Mouse (Mus musculus) heart, embryonic 10.5 days (tissue): ENCODE data around the gene Art3. TPM values are rescaled to one million over a fixed set of nuclear protein-coding genes. Genes with fewer than 3 reads are reported as not detected.
A peak's percentile ranks its signal among the peaks of the same experiment; 100 is the strongest.

Source experiments
- DNase-seq: peaks from one replicate; pipeline ENCODE4 v3.0.0-alpha.2; 2017; ENCODE audit warnings: low spot score
- H3K27ac ChIP-seq: fragments of 300-500 bp; sonication (generic); 2 replicates; pipeline ENCODE4 v1.5.1; 2016; ENCODE audit warnings: mild to moderate bottlenecking
- H3K27me3 ChIP-seq: fragments of 300-500 bp; sonication (generic); 2 replicates; pipeline ENCODE4 v1.6.1; 2016; ENCODE audit warnings: mild to moderate bottlenecking; ENCODE audit not compliant: poor library complexity, insufficient read depth, severe bottlenecking
- H3K36me3 ChIP-seq: fragments of 300-500 bp; sonication (generic); 2 replicates; pipeline ENCODE4 v1.6.1; 2016; ENCODE audit warnings: mild to moderate bottlenecking, moderate library complexity
- H3K4me1 ChIP-seq: fragments of 300-500 bp; sonication (generic); 2 replicates; pipeline ENCODE4 v1.6.1; 2016; ENCODE audit warnings: mild to moderate bottlenecking
- H3K4me3 ChIP-seq: fragments of 300-500 bp; sonication (generic); 2 replicates; pipeline ENCODE4 v1.5.1; 2016; ENCODE audit warnings: mild to moderate bottlenecking, moderate library complexity
- H3K9me3 ChIP-seq: fragments of 300-500 bp; sonication (generic); 2 replicates; pipeline ENCODE4 v1.6.1; 2016; ENCODE audit warnings: mild to moderate bottlenecking, moderate library complexity
- WGBS: fragments of 180-500 bp; shearing (Covaris S2); methylation state at CpG from one replicate; pipeline ENCODE4 v1.1.7; 2016; 5-methylcytosine and 5-hydroxymethylcytosine counted together
- polyA plus RNA-seq: library from polyadenylated mRNA; unstranded; fragments of >200 nt; fragmentation: Nextera tagmentation; extraction: Ambion mirVana; gene quantifications from 2 replicates; pipeline ENCODE4 v1.2.1, GENCODE M21; 2016

The Art3 gene
- polyA plus RNA-seq, 1 experiment from 2014 or later = 19.8 TPM

DNA sequence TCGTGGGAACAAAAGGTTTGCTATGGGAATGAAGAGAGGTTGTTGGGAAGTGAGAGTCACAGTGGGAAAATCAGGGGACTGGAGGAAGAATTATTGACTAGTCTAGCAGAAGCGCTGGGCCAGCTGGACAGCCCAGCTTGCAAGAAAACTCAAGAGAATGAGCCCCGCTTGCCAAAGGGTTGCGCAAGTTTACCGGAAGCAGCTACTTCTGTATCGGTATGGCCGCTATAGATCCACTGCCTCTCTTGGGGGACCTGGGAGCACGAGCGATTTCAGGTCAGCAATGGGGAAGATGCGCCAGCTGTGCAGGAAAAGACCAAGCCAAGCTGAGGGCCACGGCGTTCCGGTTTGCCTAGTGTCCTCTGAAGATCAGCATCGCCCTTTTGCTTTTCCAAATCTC lies 13.0 kb upstream of the Art3 start:
- Histone ChIP-seq H3K4me3 (no peak overlapping the region), H3K9me3 (no peaks in the 10 kb centered on the region), H3K27me3 (no peaks in the 10 kb centered on the region), H3K27ac (no peak overlapping the region), H3K4me1 (no peaks in the 10 kb centered on the region), H3K36me3 (no peaks in the 10 kb centered on the region)
- WGBS = 90% methylated on average over 14 of the region's 14 CpGs
- no peak for DNase-seq

DNA sequence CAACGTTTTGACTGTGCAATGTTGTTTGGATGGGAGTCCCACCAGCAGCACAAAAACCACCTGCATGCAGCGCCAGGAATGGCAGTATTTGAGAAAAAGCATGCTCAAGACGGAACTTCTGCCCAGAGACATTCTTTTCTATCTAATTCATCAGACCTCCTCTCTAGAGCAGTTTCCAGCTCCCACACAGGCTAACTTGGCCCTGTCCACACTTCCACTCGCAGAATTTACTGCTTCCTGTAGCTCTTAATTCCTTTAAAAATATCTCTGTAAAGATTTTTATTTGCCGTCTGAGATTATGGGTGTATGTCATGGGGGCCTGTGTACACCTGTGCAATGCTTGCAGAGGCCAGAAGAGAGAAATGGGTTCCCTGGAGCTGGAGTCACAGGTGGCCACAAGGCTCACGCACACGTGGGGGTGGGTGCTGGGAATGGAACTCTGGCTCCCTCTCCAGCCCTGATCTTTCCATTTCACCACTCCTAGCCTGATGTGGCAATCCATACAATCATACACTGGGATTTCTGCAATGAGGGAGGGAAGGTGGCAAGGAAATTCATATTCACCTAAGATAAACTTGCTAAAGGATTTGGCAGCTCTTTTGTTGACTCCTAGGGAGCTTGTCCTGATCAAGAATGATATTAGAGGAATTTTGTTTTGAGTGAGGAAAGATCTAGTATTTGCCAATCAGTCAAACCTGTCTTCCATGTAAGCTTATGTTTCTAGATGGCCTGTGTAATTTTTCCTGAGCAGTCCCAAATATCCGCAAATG lies 9.8 kb upstream of the Art3 start:
- WGBS = 66% methylated on average over 8 of the region's 8 CpGs
- no peaks in the 10 kb centered on the region for H3K4me1 ChIP-seq
- H3K36me3 ChIP-seq = no peaks in the 10 kb centered on the region
- no peak for DNase-seq
- no peak overlapping the region for H3K4me3 ChIP-seq
- no peaks in the 10 kb centered on the region for H3K27me3 ChIP-seq
- no peak overlapping the region for H3K27ac ChIP-seq
- no peaks in the 10 kb centered on the region for H3K9me3 ChIP-seq

DNA sequence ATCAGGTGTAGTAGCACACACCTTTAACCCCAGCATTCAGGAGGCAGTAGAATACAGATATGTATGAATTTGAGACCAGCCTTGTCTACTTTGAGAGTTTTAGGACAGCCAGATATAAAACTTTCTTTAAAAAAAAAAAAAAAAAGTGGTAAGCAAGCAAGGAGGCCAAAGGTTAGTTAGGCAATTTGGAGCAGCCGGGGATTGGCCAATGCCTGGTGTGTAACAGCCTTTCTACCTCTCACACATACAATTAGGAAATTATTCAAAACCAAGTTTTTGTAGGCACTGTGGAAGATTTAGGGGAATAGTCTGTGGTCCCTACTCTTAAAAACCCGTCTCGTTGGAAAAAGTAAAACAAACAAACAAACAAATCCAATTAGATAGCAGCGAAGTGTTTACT lies 9.0 kb upstream of the Art3 start:
- 77% methylated on average over 4 of the region's 4 CpGs for WGBS
- Histone ChIP-seq H3K36me3 (no peaks in the 10 kb centered on the region), H3K4me1 (no peaks in the 10 kb centered on the region), H3K27ac (no peak overlapping the region), H3K9me3 (no peaks in the 10 kb centered on the region), H3K27me3 (no peaks in the 10 kb centered on the region), H3K4me3 (no peak overlapping the region)
- no peak for DNase-seq

DNA sequence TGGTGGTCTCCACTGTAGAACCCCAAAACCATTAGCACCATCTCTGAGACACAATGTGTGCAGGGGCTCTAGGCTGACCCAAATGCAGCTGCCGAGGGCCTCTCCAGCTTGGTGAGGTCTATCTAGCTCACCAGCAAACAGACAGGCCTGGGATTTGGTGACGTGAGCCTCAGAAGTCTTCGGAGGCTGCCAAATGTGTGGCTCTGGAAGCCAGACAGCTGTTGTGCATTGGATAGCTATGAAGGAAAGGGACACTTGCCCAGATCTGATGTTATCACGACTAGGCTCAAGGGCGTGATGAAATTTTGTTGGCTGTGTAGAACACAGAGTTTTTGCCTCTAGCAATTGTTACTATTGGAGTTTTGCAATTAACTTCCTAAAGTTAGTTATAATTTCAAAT lies 8.4 kb upstream of the Art3 start:
- H3K4me3 ChIP-seq = no peak overlapping the region
- no peak overlapping the region for H3K27ac ChIP-seq
- no peak for DNase-seq
- WGBS = 65% methylated on average over 5 of the region's 5 CpGs
- H3K27me3 ChIP-seq = no peaks in the 10 kb centered on the region
- H3K36me3 ChIP-seq = no peaks in the 10 kb centered on the region
- H3K4me1 ChIP-seq = no peaks in the 10 kb centered on the region
- H3K9me3 ChIP-seq = no peaks in the 10 kb centered on the region

DNA sequence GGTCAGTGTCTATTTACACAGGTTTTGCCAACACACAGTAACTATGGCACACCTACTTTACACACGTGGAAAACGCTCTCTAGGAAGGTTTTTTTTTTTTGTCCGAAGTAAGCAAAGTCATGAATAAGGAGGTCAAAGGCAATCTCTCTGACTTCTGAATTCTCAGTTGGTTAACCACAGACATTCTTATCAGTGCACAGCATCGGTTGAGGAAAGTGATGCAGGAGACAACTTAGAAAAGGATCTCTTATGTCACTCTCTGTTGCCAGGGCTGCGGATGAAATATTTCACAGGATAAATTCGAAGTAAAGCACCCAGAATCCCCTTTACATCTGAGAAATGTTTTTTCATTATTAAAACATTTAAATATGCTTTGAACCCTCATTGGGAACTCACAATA lies 4.3 kb upstream of the Art3 start:
- no peaks in the 10 kb centered on the region for H3K27me3 ChIP-seq
- H3K36me3 ChIP-seq = no peaks in the 10 kb centered on the region
- H3K9me3 ChIP-seq = no peaks in the 10 kb centered on the region
- H3K27ac ChIP-seq = no peak overlapping the region
- 74% methylated on average over 6 of the region's 6 CpGs for WGBS
- H3K4me3 ChIP-seq = no peak overlapping the region
- DNase-seq = no peak
- no peaks in the 10 kb centered on the region for H3K4me1 ChIP-seq

DNA sequence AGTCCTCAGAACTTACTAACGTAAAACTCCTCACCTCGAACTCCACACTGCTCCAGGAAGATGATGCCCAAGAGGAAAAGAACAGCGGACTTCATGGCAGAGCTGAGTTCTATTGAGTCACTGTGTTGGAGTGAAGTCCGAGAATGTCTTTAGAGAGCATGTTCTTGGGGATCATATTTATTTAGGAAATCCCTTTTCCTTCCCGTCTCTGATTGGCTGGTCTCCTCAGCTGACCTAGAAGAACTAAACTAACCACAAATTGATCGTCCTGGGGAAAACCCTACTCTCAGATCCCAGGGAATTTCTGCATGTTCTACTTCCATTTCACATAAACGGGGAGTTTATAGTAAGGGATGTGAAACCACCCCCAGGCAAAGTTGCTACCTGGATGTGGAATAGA lies 3.7 kb upstream of the Art3 start, which contains the start of gene Cxcl9:
Gene Cxcl9, minus strand, starts transcription at position 151 of the 400 bp plus-strand sequence.
- Histone ChIP-seq H3K27ac (no peak within 1 kb of the TSS), H3K27me3 (no peaks in the 10 kb centered on the region), H3K36me3 (no peaks in the 10 kb centered on the region), H3K4me1 (no peaks in the 10 kb centered on the region), H3K9me3 (no peaks in the 10 kb centered on the region), H3K4me3 (no peak within 1 kb of the TSS)
- DNase-seq = no peak
- WGBS = 81% methylated on average over 7 of the region's 7 CpGs

DNA sequence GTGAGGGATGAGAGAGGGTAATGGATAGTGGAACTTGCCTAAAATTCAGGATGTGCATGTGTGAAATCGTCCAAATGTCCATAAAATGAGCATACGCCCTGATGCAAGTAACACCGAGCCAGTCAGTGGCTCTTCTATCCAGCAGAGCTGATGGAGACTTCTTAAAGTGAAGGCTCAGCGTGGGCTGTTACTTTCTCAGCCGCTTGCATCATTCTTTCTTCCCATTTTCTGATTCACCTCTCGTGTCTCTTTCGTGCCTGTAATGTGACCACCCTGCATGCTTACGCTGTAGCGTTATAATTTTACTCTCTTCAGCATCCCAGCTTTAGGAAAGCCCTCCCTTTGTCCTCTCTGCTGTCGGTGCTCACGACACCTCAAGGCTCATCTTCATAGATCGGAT lies 505 bp upstream of the Art3 start:
- Histone ChIP-seq H3K4me3 (no peak overlapping the region), H3K27ac (no peak overlapping the region), H3K36me3 (no peaks in the 10 kb centered on the region), H3K4me1 (no peaks in the 10 kb centered on the region), H3K9me3 (no peaks in the 10 kb centered on the region), H3K27me3 (no peaks in the 10 kb centered on the region)
- WGBS = 89% methylated on average over 12 of the region's 12 CpGs
- DNase-seq = no peak

DNA sequence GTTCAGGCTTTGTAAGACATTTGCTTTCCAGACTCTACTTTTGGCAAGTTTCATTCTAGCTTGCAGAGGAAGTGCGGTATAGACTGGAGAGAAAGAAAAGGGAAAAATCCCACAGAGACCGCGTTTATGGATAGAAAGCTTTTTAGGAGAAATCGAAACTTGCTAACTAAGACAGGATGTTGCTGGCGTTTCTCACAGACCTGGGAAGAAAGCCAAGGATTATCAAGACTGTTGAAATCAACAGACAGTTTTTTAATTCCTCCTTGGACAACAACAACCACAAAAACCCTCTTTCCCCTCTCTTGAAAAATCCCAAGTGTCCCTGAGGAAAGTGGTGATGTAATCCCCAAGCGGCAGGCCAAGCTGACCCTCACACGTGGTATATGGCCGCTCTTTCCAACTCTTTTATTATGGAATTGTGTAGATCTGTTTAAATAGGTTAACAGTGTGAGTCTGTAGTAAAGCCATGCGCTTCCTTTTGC lies 773 bp downstream of the Art3 start:
- no peaks in the 10 kb centered on the region for H3K9me3 ChIP-seq
- H3K4me3 ChIP-seq = no peak overlapping the region
- 73% methylated on average over 9 of the region's 9 CpGs for WGBS
- H3K27me3 ChIP-seq = no peaks in the 10 kb centered on the region
- DNase-seq = no peak
- no peaks in the 10 kb centered on the region for H3K4me1 ChIP-seq
- no peaks in the 10 kb centered on the region for H3K36me3 ChIP-seq
- H3K27ac ChIP-seq = peak overlapping the region; percentile 29; the same call in 1 of the 2 replicates

DNA sequence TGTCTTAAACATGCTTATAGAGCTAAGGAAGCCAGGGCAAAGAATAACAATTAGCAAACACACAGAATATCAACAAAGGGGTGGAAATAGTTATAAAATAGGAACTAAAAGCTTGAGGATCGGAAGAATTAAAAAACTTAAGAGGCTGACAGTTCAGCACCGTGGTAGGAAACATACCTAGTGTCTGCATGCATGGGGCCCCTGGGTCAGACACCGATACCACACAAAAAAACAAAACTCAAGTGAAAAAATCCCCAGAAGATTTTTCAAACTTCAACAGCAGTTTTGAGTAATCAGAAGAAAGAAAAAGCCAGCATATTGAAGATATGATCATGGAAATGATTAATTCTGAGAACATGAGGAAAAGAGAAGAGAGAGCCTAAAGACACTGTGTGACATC lies 5.1 kb downstream of the Art3 start:
- H3K9me3 ChIP-seq = no peaks in the 10 kb centered on the region
- no peak overlapping the region for H3K4me3 ChIP-seq
- H3K27me3 ChIP-seq = no peaks in the 10 kb centered on the region
- H3K27ac ChIP-seq = no peak overlapping the region
- WGBS = 81% methylated on average over 3 of the region's 3 CpGs
- H3K36me3 ChIP-seq = no peaks in the 10 kb centered on the region
- no peak for DNase-seq
- H3K4me1 ChIP-seq = no peaks in the 10 kb centered on the region

DNA sequence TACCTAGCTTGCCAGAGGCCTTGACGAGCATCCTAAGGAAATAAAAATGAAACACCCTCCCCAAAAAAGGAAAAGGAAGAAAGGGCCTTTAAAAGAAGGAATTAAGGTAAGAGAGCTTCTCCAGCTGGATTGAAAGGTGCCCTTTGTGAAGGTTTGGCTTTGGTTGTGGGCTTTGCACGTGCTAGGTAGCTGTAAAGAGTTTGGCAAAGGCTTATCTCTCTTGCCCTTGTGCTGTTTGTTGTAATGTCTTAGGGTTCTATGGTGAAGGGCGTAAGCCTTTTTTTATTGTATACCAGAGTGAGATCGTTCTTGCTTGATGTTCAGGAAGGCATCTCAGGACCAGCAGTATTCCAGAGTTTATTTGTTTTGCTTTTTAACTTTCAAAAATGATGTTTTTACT lies 9.0 kb downstream of the Art3 start:
- Histone ChIP-seq H3K4me1 (no peaks in the 10 kb centered on the region), H3K27me3 (peaks cover 4% of the 10 kb centered on the region; the same call in 1 of the 2 replicates), H3K4me3 (no peak overlapping the region), H3K36me3 (no peaks in the 10 kb centered on the region), H3K27ac (no peak overlapping the region), H3K9me3 (no peaks in the 10 kb centered on the region)
- DNase-seq = no peak
- 66% methylated on average over 4 of the region's 4 CpGs for WGBS

DNA sequence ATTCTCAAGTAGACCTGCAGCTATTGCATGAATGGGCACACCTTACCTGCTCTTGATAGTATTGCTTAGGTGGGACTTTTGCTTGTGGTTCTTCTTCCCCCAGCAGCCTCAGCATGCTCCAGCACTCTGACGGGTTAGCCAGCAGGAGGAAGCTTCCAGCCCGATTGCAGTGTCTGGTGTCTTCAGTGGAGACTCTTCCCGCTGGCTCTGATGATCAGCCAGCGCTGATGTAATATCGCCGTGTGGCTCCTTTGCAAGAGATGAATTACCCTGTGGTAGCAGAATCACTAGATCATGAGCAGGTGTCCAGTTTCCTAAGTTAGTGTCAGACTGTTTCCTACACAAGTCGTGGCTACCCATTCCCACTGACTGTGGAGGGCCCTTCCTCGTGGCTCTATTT lies 13.4 kb downstream of the Art3 start:
- H3K9me3 ChIP-seq = no peaks in the 10 kb centered on the region
- no peak overlapping the region for H3K27ac ChIP-seq
- WGBS = 80% methylated on average over 8 of the region's 8 CpGs
- H3K4me3 ChIP-seq = no peak overlapping the region
- H3K27me3 ChIP-seq = peaks cover 15% of the 10 kb centered on the region
- no peaks in the 10 kb centered on the region for H3K36me3 ChIP-seq
- peaks cover 8% of the 10 kb centered on the region for H3K4me1 ChIP-seq
- DNase-seq = no peak

DNA sequence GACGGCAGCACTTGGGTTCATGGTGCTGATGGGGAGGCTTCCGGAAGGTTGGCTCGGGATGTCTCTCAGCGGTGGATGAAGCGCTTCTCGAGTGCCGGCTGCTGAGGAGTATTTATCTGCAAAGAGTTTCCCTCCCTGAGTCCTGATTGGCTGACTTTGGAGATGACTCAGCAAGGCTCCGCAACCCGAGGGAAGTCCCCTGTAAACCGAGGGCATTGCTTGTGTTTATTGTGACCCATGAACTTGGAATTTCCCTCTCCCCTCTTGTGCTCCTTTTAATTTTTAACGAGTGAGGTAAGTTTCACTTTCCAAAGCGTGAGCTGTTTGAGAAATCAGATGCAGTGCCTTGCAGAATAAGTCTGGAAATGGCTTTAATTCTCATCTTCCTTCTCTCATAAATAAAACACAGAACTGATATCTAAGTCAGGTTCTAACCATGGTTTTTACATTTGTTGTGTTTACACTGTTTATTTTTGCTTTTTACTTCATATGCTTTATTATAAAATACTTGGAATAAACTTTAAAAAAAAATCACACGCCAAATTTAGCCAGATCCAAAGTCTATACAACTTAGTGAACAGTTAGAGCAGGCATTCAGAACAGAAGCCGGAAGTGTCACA lies 17.3 kb downstream of the Art3 start, which contains the start of gene Cxcl10:
Gene Cxcl10, minus strand, starts transcription at position 96 of the 620 bp plus-strand sequence.
- Histone ChIP-seq H3K27ac (no peak within 1 kb of the TSS), H3K4me3 (peak within 1 kb of the TSS; percentile 38), H3K4me1 (peaks cover 16% of the 10 kb centered on the region), H3K9me3 (no peaks in the 10 kb centered on the region), H3K27me3 (peaks cover 15% of the 10 kb centered on the region), H3K36me3 (no peaks in the 10 kb centered on the region)
- 21% methylated on average over 14 of the region's 14 CpGs for WGBS
- DNase-seq = peak; percentile 77

DNA sequence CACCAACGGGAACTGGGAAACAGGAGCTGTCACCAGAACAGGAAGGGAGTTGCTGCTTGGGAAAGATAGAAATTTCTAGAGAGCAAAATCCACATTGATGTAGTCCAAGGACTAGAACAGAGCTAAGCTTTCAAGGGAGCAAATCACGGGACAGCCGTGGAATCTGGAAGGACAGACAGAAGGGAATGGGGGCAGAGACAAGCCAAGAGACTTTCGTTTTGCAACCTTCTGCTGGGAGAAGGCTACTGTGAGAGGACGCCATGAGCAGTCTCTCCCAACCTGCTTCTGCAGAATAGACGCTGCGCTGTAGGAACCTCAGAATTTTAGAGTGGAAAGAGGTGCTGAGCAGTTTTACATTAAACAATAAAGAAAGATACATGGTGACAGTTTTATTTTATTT lies 18.1 kb downstream of the Art3 start:
- Histone ChIP-seq H3K27me3 (peaks cover 15% of the 10 kb centered on the region), H3K4me1 (peaks cover 16% of the 10 kb centered on the region), H3K4me3 (no peak overlapping the region), H3K27ac (no peak overlapping the region), H3K36me3 (no peaks in the 10 kb centered on the region), H3K9me3 (no peaks in the 10 kb centered on the region)
- DNase-seq = peak; percentile 58
- 81% methylated on average over 7 of the region's 7 CpGs for WGBS
